Mouse (Mus musculus) liver, embryonic 14.5 days (tissue): ENCODE measurements around the gene Ficd. TPM values are rescaled to one million over a fixed set of nuclear protein-coding genes. Genes with fewer than 3 reads are reported as not detected.

Experiments used
- ATAC-seq: fragments of 200-750 bp; cut with Nextera tagmentation; 2 replicates; pipeline ENCODE4 v1.8.0; 2017; ENCODE audit warnings: moderate number of reproducible peaks, mild to moderate bottlenecking, moderate library complexity; ENCODE audit not compliant: insufficient read depth
- DNase-seq, 3 experiments: peaks; one replicate each; pipeline ENCODE4 v3.0.0-alpha.2; 2012 to 2013; ENCODE audit warnings: low read depth in 3 of 3, low spot score in 3 of 3
- H3K27ac ChIP-seq: fragments of 300-500 bp; sonication (generic); 2 replicates; pipeline ENCODE4 v1.5.1; 2014; ENCODE audit warnings: moderate library complexity, mild to moderate bottlenecking, control low read depth, inconsistent platforms
- H3K27me3 ChIP-seq: fragments of 300-500 bp; sonication (generic); 2 replicates; pipeline ENCODE4 v1.6.1; 2014; ENCODE audit warnings: mild to moderate bottlenecking, low read length, moderate library complexity; ENCODE audit not compliant: control insufficient read depth, insufficient read depth
- H3K36me3 ChIP-seq: fragments of 300-500 bp; sonication (generic); replicated peaks from 2 replicates; pipeline ENCODE4 v1.6.1; 2014; ENCODE audit warnings: low read depth; ENCODE audit not compliant: control insufficient read depth, insufficient read depth
- H3K4me1 ChIP-seq, 2 experiments: fragments of 200-500 bp in 1 of 2; fragments of 300-500 bp in 1 of 2; sonication (generic) in 1 of 2; replicated peaks; 2 replicates each; pipeline ENCODE4 v1.6.1; 2012 to 2014; ENCODE audit warnings: antibody characterized with exemption in 1 of 2, inconsistent platforms in 1 of 2, low read length in 1 of 2; ENCODE audit not compliant: control insufficient read depth in 2 of 2, insufficient read depth in 2 of 2
- H3K4me2 ChIP-seq: fragments of 300-500 bp; sonication (generic); 2 replicates; pipeline ENCODE4 v1.6.1; 2014; ENCODE audit warnings: low read depth, mild to moderate bottlenecking, control low read depth, moderate library complexity
- H3K4me3 ChIP-seq, 2 experiments: fragments of 200-500 bp in 1 of 2; fragments of 300-500 bp in 1 of 2; sonication (generic) in 1 of 2; 2 replicates each; pipeline ENCODE4 v1.5.1; 2012 to 2014; ENCODE audit warnings: low read depth in 2 of 2, low read length in 2 of 2, mild to moderate bottlenecking in 2 of 2, control low read depth in 1 of 2, inconsistent platforms in 1 of 2, moderate library complexity in 1 of 2; ENCODE audit not compliant: insufficient read depth in 1 of 2
- H3K9ac ChIP-seq: fragments of 300-500 bp; sonication (generic); replicated peaks from 2 replicates; pipeline ENCODE4 v1.6.1; 2014; ENCODE audit warnings: mild to moderate bottlenecking, control low read depth, moderate library complexity
- H3K9me3 ChIP-seq: fragments of 300-500 bp; sonication (generic); 2 replicates; pipeline ENCODE4 v1.6.1; 2016; ENCODE audit warnings: low read length, mixed read lengths; ENCODE audit not compliant: control insufficient read depth
- CTCF ChIP-seq: IDR thresholded peaks from 2 replicates; pipeline ENCODE4 v1.5.1; 2016; ENCODE audit warnings: antibody characterized with exemption, low read depth, control low read depth
- EP300 ChIP-seq: IDR thresholded peaks from 2 replicates; pipeline ENCODE4 v1.6.1; 2016; ENCODE audit warnings: antibody characterized with exemption, low read depth
- WGBS: fragments of 180-500 bp; shearing (Covaris S2); extraction: QIAGEN DNeasy Blood & Tissue Kit; methylation state at CpG from one replicate; pipeline ENCODE4 v1.1.7; 2014; ENCODE audit not compliant: insufficient replicate concordance; 5-methylcytosine and 5-hydroxymethylcytosine counted together
- polyA plus RNA-seq, 2 experiments: library from polyadenylated mRNA; depleted of rRNA in 1 of 2; stranded (reverse) in 1 of 2; unstranded in 1 of 2; fragments of >200 nt; fragmentation: Nextera tagmentation in 1 of 2; extraction: Ambion mirVana in 1 of 2; gene quantifications; 2 replicates each; pipeline versions ENCODE4 v1.2.1 to v1.2.3; 2012 to 2014

Gene Ficd
- polyA plus RNA-seq (2012; rRNA removed) (1.2 and 1.3 TPM in 2 replicates), polyA plus RNA-seq (2014; fragmentation: Nextera tagmentation; extraction: Ambion mirVana) (1.1 and 1.2 TPM in 2 replicates)

DNA sequence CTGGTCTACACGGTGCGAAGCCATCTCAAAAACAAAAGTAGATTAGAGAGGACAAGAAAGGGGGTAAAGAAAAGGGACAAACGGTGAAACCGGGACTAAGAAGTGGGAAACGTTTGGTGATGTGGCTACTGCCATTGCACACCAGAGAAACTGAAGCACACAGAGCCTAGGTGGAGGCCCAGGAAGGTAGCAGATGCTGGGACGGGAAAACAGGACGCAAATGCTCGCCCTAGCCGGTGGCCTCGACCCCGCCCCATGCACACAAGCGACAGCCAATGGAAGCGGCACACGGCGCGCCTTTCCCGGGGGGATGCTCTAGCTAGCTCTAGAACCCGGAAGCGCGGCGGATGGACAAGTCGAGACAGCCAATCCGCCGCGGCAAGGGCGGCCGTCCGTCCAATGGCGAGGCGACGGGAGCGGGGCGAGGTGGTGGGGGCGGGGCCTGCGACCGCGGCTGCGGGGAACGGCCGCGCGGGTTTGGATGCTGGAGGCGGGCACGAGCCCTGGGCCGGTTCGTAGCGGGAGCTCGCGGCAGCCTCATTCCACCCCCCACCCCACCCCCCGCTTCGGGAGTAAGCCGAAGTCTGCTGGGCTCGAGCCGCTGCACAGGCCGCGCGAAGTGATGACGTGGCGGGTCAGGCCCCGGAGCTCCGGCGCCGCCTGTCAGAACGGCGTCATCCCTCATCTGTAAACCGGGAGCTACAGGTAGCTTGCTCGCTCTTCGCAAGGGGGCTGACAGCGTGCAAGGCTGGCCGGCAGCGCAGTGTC is at the start of gene Ficd:
Gene Ficd (plus strand): TSS at position 459 of the 768 bp plus-strand sequence.
- Histone ChIP-seq H3K27ac (peak within 1 kb of the TSS; percentile 79), H3K9ac (peak within 1 kb of the TSS; percentile 69), H3K4me2 (peak within 1 kb of the TSS; percentile 79), H3K4me3 (peak within 1 kb of the TSS; percentile 77 to 89), H3K4me1 (peaks cover 7 to 13% of the 10 kb centered on the region in 2 experiments), H3K27me3 (no peaks in the 10 kb centered on the region), H3K36me3 (peaks cover 8% of the 10 kb centered on the region), H3K9me3 (no peaks in the 10 kb centered on the region)
- DNase-seq: peak; percentile 95 to 96 (median 96)
- TF ChIP-seq EP300 (no peak), CTCF (no peak)
- 2% methylated on average over 71 of the region's 71 CpGs for WGBS
- ATAC-seq: peak; percentile 97

- TF ChIP-seq EP300 (no peak), CTCF (no peak)
- whole genome bisulfite sequencing: 58% methylated on average over 5 of the region's 5 CpGs
- H3K4me1 ChIP-seq: no peaks in the 10 kb centered on the region
- no peaks in the 10 kb centered on the region for H3K36me3 ChIP-seq
- no peak for DNase-seq
- no peak overlapping the region for H3K4me3 ChIP-seq
- H3K9me3 ChIP-seq: no peaks in the 10 kb centered on the region
- H3K27ac ChIP-seq: no peak overlapping the region
- H3K27me3 ChIP-seq: no peaks in the 10 kb centered on the region
- no peak overlapping the region for H3K9ac ChIP-seq
- ATAC-seq: no peak
- no peak overlapping the region for H3K4me2 ChIP-seq
These were observed 48.1 kb upstream of the Ficd start for GRCm38 (mm10) chr5:113687514-113687913.

DNA sequence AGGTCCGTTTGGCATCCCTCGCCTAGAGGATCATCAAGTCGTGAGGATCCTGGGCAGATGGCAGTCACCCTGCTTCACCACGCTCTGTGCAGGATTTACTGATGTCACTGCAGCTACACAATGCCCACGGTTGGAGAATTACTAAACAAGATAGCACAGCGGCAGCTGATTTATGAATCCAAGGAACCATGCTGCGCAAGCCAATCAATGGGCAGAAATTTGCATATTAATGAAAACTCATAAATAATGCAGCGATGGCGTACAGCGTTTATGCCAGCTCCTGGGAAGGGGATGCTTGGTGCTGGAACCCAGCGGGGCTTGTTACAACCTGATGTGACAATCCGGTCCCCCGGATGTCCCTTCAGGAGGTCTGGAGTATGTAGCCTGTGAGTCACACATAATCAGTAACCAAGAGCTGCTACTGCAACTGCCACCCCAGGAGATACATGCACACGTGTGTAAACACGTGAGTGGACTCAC is 45.5 kb upstream of the Ficd start:
- Histone ChIP-seq H3K27me3 (no peaks in the 10 kb centered on the region), H3K27ac (no peak overlapping the region), H3K36me3 (no peaks in the 10 kb centered on the region), H3K4me3 (no peak overlapping the region), H3K4me2 (no peak overlapping the region), H3K9me3 (no peaks in the 10 kb centered on the region; the same call in 1 of the 2 replicates), H3K9ac (no peak overlapping the region), H3K4me1 (no peaks in the 10 kb centered on the region)
- no peak for TF ChIP-seq CTCF
- TF ChIP-seq EP300: no peak
- no peak for DNase-seq
- 64% methylated on average over 15 of the region's 15 CpGs for WGBS
- ATAC-seq: no peak

- ATAC-seq: no peak
These were observed 44.7 kb upstream of the Ficd start for GRCm38 (mm10) chr5:113690866-113691265.

GRCm38 (mm10) chr5:113693196-113693755 is 42.3 kb upstream of the Ficd start:
- ATAC-seq (no peak), DNase-seq (no peak)
- Histone ChIP-seq H3K27me3 (no peaks in the 10 kb centered on the region), H3K27ac (no peak overlapping the region), H3K9me3 (no peaks in the 10 kb centered on the region; the same call in 1 of the 2 replicates), H3K4me3 (no peak overlapping the region), H3K9ac (no peak overlapping the region), H3K4me1 (no peaks in the 10 kb centered on the region), H3K36me3 (no peaks in the 10 kb centered on the region), H3K4me2 (no peak overlapping the region)
- WGBS: 66% methylated on average over 8 of the region's 8 CpGs
- TF ChIP-seq CTCF (no peak), EP300 (no peak)

More at GRCm38 (mm10) chr5:113690866-113691265, 44.7 kb upstream of the Ficd start:
- Histone ChIP-seq H3K4me2 (no peak overlapping the region), H3K36me3 (no peaks in the 10 kb centered on the region), H3K4me1 (no peaks in the 10 kb centered on the region), H3K9me3 (no peaks in the 10 kb centered on the region; the same call in 1 of the 2 replicates), H3K9ac (no peak overlapping the region), H3K27ac (no peak overlapping the region), H3K4me3 (no peak overlapping the region), H3K27me3 (no peaks in the 10 kb centered on the region)
- WGBS: 67% methylated on average over 2 of the region's 2 CpGs
- TF ChIP-seq EP300 (no peak), CTCF (no peak)
- DNase-seq: no peak
